Mouse (Mus musculus) adrenal gland, postnatal 25 days (tissue): ENCODE results near the gene Sbk2. TPM values are rescaled to one million over a fixed set of nuclear protein-coding genes. Genes with fewer than 3 reads are reported as not detected.
A peak's percentile ranks its signal among the peaks of the same experiment; 100 is the strongest.

ENCODE experiments used
- DNase-seq: peaks from one replicate; pipeline ENCODE4 v3.0.0; 2021; ENCODE audit warnings: mixed read lengths
- total RNA-seq: library from RNA; stranded (reverse); gene quantifications from 2 replicates; pipeline ENCODE4 v1.2.3, GENCODE M21; 2021

Sbk2 gene
- total RNA-seq, 1 experiment from 2014 or later, result 0.55 TPM

- peak; percentile 41 for DNase-seq
Observed at GRCm38 (mm10) chr7:4950561-4951342, 13.5 kb downstream of the Sbk2 start.

GRCm38 (mm10) chr7:4948386-4948785, 15.8 kb downstream of the Sbk2 start:
- DNase-seq, result no peak

GRCm38 (mm10) chr7:4947855-4948254, 16.4 kb downstream of the Sbk2 start:
- peak; percentile 60 for DNase-seq

- DNase-seq, result peak; percentile 93
Observed at GRCm38 (mm10) chr7:4943223-4943815, 20.9 kb downstream of the Sbk2 start.

GRCm38 (mm10) chr7:4942673-4943072, 21.5 kb downstream of the Sbk2 start:
- no peak for DNase-seq

GRCm38 (mm10) chr7:4940068-4940479, 24.1 kb downstream of the Sbk2 start:
- DNase-seq, result peak; percentile 86

- DNase-seq, result peak; percentile 80
Observed at GRCm38 (mm10) chr7:4938456-4938855, 25.8 kb downstream of the Sbk2 start.

GRCm38 (mm10) chr7:4937392-4937791, 26.8 kb downstream of the Sbk2 start:
- no peak for DNase-seq

GRCm38 (mm10) chr7:4936832-4937231, 27.4 kb downstream of the Sbk2 start:
- no peak for DNase-seq

DNA sequence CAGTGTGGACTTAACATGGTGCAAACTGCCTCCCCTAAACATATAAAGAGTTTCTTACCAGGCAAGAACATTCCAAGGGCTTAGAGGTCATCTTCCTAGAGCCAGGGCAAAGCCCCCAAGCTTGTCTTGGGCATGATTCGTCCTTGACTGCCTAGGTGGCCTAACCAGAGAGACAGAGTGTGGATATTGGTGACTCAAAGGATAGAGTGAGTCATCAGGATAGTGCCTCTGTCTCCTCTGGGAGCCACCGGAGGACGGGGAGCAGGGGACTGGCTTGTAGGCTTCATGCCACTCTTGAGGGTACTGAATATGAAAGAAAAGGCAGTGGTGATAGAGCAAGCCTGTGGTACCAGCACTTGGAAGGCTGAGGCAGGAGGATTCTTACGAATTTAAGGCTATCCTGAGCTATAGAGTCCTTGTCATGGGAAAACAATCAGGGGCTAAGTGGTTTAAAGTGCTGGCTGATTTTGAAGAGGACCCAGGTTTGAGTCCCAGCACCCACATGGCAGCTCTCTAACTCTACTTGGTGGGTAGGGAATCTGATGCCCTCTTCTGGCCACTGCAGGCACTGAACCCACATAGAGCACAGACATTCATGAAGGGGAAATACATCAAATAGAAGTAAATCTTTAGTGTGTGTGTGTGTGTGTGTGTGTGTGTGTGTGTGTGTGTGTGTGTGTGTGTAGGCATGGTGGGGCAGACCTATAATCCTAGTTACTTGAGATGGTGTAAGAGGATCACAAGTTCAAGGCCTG, 29.9 kb downstream of the Sbk2 start:
- no peak for DNase-seq

DNA sequence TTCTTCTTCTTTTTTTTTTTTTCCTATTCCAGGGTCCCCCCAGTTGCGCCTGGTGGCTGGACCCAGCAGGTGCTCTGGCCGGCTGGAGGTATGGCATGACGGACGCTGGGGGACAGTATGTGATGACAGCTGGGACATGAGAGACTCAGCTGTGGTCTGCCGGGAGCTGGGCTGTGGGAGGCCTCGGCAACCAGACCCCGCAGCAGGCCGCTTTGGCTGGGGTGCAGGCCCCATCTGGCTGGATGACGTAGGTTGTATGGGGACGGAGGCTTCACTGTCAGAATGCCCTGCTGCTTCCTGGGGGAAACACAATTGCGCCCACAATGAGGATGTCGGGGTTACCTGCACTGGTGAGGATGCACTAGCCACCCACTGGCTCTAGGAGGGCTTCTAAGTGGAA, 31.1 kb downstream of the Sbk2 start:
- no peak for DNase-seq

DNA sequence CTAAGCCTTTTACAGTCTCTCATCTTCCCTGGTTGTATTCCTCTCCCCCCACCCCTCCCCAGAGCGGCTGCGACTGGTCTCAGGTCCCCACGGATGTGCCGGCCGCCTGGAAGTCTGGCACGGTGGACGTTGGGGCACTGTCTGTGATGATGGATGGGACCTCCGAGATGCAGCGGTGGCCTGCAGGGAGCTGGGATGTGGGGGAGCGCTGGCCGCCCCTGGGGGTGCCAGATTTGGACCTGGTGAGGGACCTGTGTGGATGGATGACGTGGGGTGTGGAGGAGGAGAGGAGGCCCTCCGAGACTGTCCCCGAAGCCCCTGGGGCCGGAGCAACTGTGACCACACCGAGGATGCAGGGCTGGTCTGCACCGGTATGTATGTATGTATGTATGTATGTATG, 35.9 kb downstream of the Sbk2 start:
- no peak for DNase-seq

GRCm38 (mm10) chr7:4927711-4928110, 36.5 kb downstream of the Sbk2 start:
- DNase-seq, result no peak

- DNase-seq, result no peak
Observed at GRCm38 (mm10) chr7:4926849-4927248, 37.4 kb downstream of the Sbk2 start.

GRCm38 (mm10) chr7:4925441-4926381, 38.5 kb downstream of the Sbk2 start, which contains the start of gene Ssc5d:
Gene Ssc5d (plus strand): TSS chr7:4925785.
- DNase-seq, result no peak

- peak; percentile 39 for DNase-seq
Observed at GRCm38 (mm10) chr7:4924891-4925301, 39.3 kb downstream of the Sbk2 start.

DNA sequence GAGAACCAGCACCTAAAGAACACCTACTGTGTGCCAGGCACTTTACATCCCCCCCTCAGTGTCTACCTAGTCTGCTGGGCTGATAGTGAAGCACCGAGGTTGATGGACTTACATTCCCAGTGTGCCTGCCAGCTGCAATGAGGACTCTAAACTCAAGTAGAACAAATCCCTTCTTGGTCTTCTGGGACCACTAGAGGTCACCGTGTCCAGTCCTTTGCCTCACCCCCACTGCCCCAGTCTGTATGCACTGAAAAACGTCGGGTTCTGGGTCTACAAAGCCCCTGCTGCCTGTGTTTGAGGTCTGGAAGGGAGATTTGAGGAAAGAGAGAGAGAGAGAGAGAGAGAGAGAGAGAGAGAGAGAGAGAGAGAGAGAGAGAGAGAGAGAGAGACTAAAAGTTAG, 39.7 kb downstream of the Sbk2 start:
- no peak for DNase-seq

DNA sequence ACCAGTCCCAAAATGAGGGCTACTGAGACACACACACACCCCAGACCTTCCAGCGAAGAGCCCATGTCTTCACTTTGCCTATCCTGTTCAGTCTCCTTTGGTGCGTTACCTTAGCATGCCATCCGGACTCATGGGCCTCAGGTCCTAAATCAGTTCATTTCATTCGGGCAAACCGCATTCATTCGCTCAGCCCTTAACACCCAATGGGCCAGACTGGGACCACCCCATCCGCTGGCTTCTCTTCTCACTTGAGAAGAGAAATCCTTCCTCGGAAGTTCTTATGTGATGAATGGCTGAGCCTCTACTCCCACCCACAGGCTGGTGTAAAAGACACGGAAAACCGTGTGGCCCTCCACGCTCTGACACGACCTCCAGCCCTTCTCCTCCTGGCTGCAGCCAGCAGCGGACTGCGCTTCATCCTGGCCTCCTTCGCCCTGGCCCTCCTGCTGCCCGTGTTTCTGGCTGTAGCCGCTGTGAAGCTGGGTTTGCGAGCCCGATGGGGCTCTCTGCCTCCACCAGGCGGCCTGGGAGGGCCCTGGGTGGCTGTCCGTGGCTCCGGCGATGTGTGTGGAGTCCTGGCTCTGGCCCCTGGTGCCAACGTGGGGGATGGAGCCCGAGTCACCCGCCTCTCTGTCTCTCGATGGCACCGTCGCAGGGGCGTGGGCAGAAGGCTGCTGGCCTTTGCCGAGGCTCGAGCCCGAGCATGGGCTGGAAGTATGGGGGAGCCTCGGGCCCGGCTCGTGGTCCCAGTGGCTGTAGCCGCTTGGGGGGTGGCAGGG, 40.4 kb downstream of the Sbk2 start:
- DNase-seq, result peak; percentile 71

GRCm38 (mm10) chr7:4922931-4923565, 41.2 kb downstream of the Sbk2 start:
- DNase-seq, result peak; percentile 44

DNA sequence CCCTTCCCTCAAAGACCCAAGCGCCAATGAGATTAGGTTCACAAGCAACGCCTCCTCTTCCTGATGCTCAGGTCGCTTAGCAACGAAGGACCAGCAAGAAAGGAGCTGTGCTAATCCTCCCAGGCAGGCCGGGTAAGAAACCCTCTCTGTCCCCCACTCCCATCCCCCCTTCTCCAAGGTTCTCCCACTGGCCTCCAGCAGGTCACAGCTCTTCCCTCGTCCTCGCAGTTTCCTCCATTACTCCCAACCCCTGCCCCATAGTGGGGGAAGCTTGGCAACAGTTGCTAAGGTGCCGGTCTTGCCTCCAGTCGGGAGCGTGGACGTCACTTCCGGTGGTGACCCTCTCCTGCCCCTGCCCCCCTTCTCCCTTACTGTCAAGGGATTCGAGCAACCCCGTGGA, 41.7 kb downstream of the Sbk2 start:
- DNase-seq, result peak; percentile 66
